Mouse (Mus musculus) thymus, adult 2 months (tissue): Measurements from ENCODE around the gene Mrpl37. TPM values are rescaled to one million over a fixed set of nuclear protein-coding genes. Genes with fewer than 3 reads are reported as not detected.

Experiments used
- DNase-seq: peaks from one replicate; pipeline ENCODE4 v3.0.0; 2021
- H3K27ac ChIP-seq: fragments of 200-500 bp; 2 replicates; pipeline ENCODE4 v1.5.1; 2012; ENCODE audit warnings: low read length, control low read depth; ENCODE audit not compliant: control insufficient read depth, insufficient read depth
- H3K27me3 ChIP-seq: fragments of 200-500 bp; 2 replicates; pipeline ENCODE4 v1.6.1; 2012; ENCODE audit warnings: mild to moderate bottlenecking, low read length, moderate library complexity, mixed read lengths; ENCODE audit not compliant: control insufficient read depth, insufficient read depth
- H3K36me3 ChIP-seq: fragments of 200-500 bp; 2 replicates; pipeline ENCODE4 v1.6.1; 2012; ENCODE audit warnings: mild to moderate bottlenecking, low read length, moderate library complexity; ENCODE audit not compliant: control insufficient read depth, insufficient read depth
- H3K4me1 ChIP-seq: fragments of 200-500 bp; replicated peaks from 2 replicates; pipeline ENCODE4 v1.6.1; 2012; ENCODE audit warnings: low read length; ENCODE audit not compliant: control insufficient read depth, insufficient read depth
- H3K4me3 ChIP-seq: fragments of 200-500 bp; 2 replicates; pipeline ENCODE4 v1.5.1; 2012; ENCODE audit warnings: mild to moderate bottlenecking, low read length, control low read depth, moderate library complexity; ENCODE audit not compliant: control insufficient read depth, insufficient read depth
- CTCF ChIP-seq: fragments of 200-500 bp; IDR thresholded peaks from 2 replicates; pipeline ENCODE4 v1.5.1; 2012; ENCODE audit warnings: mild to moderate bottlenecking, control low read depth, low read length, moderate library complexity, borderline replicate concordance; ENCODE audit not compliant: control insufficient read depth, poor library complexity, insufficient read depth; ENCODE audit errors: extremely low read depth
- POLR2A ChIP-seq: fragments of 200-500 bp; IDR thresholded peaks from 2 replicates; pipeline ENCODE4 v1.6.1; 2012; ENCODE audit warnings: mild to moderate bottlenecking, low read length, control low read depth, moderate library complexity; ENCODE audit not compliant: control insufficient read depth, poor library complexity, insufficient read depth; ENCODE audit errors: extremely low read depth
- WGBS: fragments of 180-500 bp; shearing (Covaris S2); methylation state at CpG from one replicate; pipeline ENCODE4 v1.1.7; 2018; 5-methylcytosine and 5-hydroxymethylcytosine counted together
- polyA plus RNA-seq: library from polyadenylated mRNA; depleted of rRNA; stranded (reverse); fragments of >200 nt; gene quantifications from 2 replicates; pipeline ENCODE4 v1.2.3, GENCODE M21; 2012; rRNA removed

Mrpl37 gene
- polyA plus RNA-seq, 1 experiment = 94.7 TPM

DNA sequence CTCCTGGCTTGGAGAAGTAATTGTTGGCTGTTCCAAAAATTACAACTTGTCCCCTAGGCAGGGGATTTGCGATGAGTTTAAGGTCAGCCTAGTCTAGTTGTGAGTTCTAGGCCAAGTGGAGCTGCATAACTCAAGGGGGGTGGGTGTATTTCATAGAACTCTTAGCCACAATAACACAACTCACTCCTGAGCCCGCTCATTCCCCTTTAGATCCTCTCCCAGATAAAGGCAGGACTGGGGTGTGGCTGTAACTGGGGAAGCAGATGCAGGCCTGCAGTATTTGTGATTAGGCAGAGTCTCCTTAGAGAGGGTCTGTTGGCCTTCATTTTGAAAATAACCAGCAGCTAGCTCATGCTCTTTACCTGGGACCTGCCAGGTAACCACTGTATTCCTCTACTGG lies 58.5 kb downstream of the Mrpl37 start:
- DNase-seq = no peak
- TF ChIP-seq CTCF (no peak), POLR2A (no peak)
- H3K36me3 ChIP-seq = no peaks in the 10 kb centered on the region
- WGBS = 84% methylated on average over 2 of the region's 2 CpGs
- peaks cover 16% of the 10 kb centered on the region for H3K4me1 ChIP-seq
- H3K4me3 ChIP-seq = no peak overlapping the region
- H3K27ac ChIP-seq = no peak overlapping the region
- no peaks in the 10 kb centered on the region for H3K27me3 ChIP-seq

DNA sequence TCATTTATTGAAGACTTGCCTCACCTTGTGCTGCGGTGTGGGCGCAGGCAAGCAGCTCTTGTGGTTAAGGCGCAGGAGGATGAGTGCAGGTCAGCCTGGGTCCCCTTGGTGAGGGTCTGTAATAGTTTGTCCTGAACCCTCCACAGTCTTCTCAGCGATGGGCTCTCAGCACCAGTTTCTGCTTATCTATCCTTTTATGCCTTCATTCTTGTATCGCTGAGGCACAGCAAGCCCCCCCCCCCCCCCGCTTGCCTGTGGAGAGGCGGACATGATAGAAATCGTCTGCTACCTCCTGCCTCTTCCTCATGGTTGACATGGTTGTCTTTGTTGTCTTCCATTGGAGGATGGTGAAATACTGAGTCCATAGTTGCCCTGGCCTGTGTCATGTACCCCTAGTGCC lies 59.3 kb downstream of the Mrpl37 start:
- Histone ChIP-seq H3K4me3 (no peak overlapping the region), H3K27ac (no peak overlapping the region), H3K27me3 (no peaks in the 10 kb centered on the region), H3K4me1 (peaks cover 16% of the 10 kb centered on the region), H3K36me3 (no peaks in the 10 kb centered on the region)
- WGBS = 93% methylated on average over 8 of the region's 8 CpGs
- DNase-seq = no peak
- TF ChIP-seq CTCF (no peak), POLR2A (no peak)

GRCm38 (mm10) chr4:107006807-107007206 lies 59.9 kb downstream of the Mrpl37 start:
- Histone ChIP-seq H3K4me3 (no peak overlapping the region), H3K27me3 (no peaks in the 10 kb centered on the region), H3K36me3 (no peaks in the 10 kb centered on the region), H3K4me1 (peaks cover 13% of the 10 kb centered on the region), H3K27ac (no peak overlapping the region)
- TF ChIP-seq CTCF (no peak), POLR2A (no peak)
- no peak for DNase-seq
- 96% methylated on average over 6 of the region's 6 CpGs for WGBS

GRCm38 (mm10) chr4:107006229-107006628 lies 60.4 kb downstream of the Mrpl37 start:
- Histone ChIP-seq H3K36me3 (no peaks in the 10 kb centered on the region), H3K4me1 (peaks cover 18% of the 10 kb centered on the region), H3K4me3 (no peak overlapping the region), H3K27ac (no peak overlapping the region), H3K27me3 (no peaks in the 10 kb centered on the region)
- DNase-seq = no peak
- WGBS = 23% methylated on average over 4 of the region's 4 CpGs
- TF ChIP-seq CTCF (no peak), POLR2A (no peak)

Other genes starting within 250 kb of the Mrpl37 start
- 130 and 147 TPM in 2 replicates for gene Ssbp3, start 156.2 kb downstream of the Mrpl37 start, polyA plus RNA-seq
- 7.4 and 9.4 TPM in 2 replicates for gene Cyb5rl, start 120 bp upstream of the Mrpl37 start, polyA plus RNA-seq
- gene Cdcp2, start 30.0 kb upstream of the Mrpl37 start, polyA plus RNA-seq = 0.33 and 0.46 TPM in 2 replicates
- 167 and 194 TPM in 2 replicates for gene Tmem59, start 111.5 kb upstream of the Mrpl37 start, polyA plus RNA-seq
- 13.8 and 14.7 TPM in 2 replicates for gene Tceanc2, start 112.2 kb upstream of the Mrpl37 start, polyA plus RNA-seq
- gene Ldlrad1, start 142.3 kb upstream of the Mrpl37 start, polyA plus RNA-seq = 0.92 and 1.0 TPM in 2 replicates
- gene Lrrc42, start 186.7 kb upstream of the Mrpl37 start, polyA plus RNA-seq = 51.3 and 61.7 TPM in 2 replicates
- 8.5 and 8.9 TPM in 2 replicates for gene Hspb11, start 186.7 kb upstream of the Mrpl37 start, polyA plus RNA-seq
- 9.3 and 9.7 TPM in 2 replicates for gene Dio1, start 240.3 kb upstream of the Mrpl37 start, polyA plus RNA-seq
- gene Yipf1, start 247.5 kb upstream of the Mrpl37 start, polyA plus RNA-seq = 52.0 and 57.1 TPM in 2 replicates